Mouse (Mus musculus): ENCODE results near the gene Myo9a.

DNA sequence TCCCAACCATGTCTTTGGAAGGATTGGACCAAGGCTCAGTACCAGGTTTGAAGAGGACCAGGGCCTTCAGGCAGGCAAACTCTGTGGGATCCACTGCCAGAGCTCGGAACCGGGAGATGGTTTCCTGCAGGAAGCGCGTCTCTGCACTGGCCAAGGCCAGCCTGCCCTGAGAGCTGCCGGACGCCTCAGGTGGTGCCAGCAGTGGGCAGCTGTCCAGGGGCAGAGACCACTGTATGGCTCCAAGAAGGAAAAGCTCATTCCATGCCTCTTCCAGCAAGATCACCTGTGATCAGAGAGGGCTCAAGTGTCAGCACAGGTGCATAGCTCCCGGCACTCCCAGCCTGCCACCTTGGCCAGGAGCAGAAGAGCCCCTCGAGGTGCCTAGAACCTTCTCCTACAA is 196.6 kb downstream of the Myo9a start:
- no peak for TF ChIP-seq CTCF (IDR thresholded peaks at IDR 0.05; ENCODE audit: low read depth, low read length)
- TF ChIP-seq POLR2A (IDR thresholded peaks at IDR 0.05; ENCODE audit: extremely low read depth, insufficient read depth, low read length) = no peak

Measured in liver, adult 2 months (tissue).